Mouse (Mus musculus) embryonic facial prominence, embryonic 12.5 days (tissue): ENCODE results near the gene Kl. TPM values are rescaled to one million over a fixed set of nuclear protein-coding genes. Genes with fewer than 3 reads are reported as not detected.

Source experiments
- ATAC-seq: fragments of 200-750 bp; cut with Nextera tagmentation; 2 replicates; pipeline ENCODE4 v1.8.0; 2017; ENCODE audit not compliant: insufficient number of reproducible peaks, insufficient read depth, low FRiP score, low TSS enrichment
- H3K27ac ChIP-seq: fragments of 300-500 bp; sonication (generic); 2 replicates; pipeline ENCODE4 v1.5.1; 2016; ENCODE audit warnings: mild to moderate bottlenecking
- H3K27me3 ChIP-seq: fragments of 300-500 bp; sonication (generic); 2 replicates; pipeline ENCODE4 v1.6.1; 2016; ENCODE audit warnings: mild to moderate bottlenecking, moderate library complexity
- H3K36me3 ChIP-seq: fragments of 300-500 bp; sonication (generic); 2 replicates; pipeline ENCODE4 v1.6.1; 2016; ENCODE audit warnings: mild to moderate bottlenecking
- H3K4me1 ChIP-seq: fragments of 300-500 bp; sonication (generic); 2 replicates; pipeline ENCODE4 v1.6.1; 2016
- H3K4me2 ChIP-seq: fragments of 300-500 bp; sonication (generic); replicated peaks from 2 replicates; pipeline ENCODE4 v1.6.1; 2016; ENCODE audit warnings: mild to moderate bottlenecking, moderate library complexity
- H3K4me3 ChIP-seq: fragments of 300-500 bp; sonication (generic); 2 replicates; pipeline ENCODE4 v1.5.1; 2016; ENCODE audit warnings: mild to moderate bottlenecking
- H3K9ac ChIP-seq: fragments of 300-500 bp; sonication (generic); 2 replicates; pipeline ENCODE4 v1.6.1; 2016; ENCODE audit warnings: mild to moderate bottlenecking, moderate library complexity
- H3K9me3 ChIP-seq: fragments of 300-500 bp; sonication (generic); 2 replicates; pipeline ENCODE4 v1.6.1; 2016; ENCODE audit warnings: mild to moderate bottlenecking, moderate library complexity
- WGBS: fragments of 180-500 bp; shearing (Covaris S2); methylation state at CpG from one replicate; pipeline ENCODE4 v1.1.7; 2016; 5-methylcytosine and 5-hydroxymethylcytosine counted together
- polyA plus RNA-seq: library from polyadenylated mRNA; unstranded; fragments of >200 nt; fragmentation: Nextera tagmentation; extraction: Ambion mirVana; gene quantifications from 2 replicates; pipeline ENCODE4 v1.2.1, GENCODE M21; 2016

The Kl gene
- polyA plus RNA-seq, 1 experiment from 2014 or later = 0.14 TPM

GRCm38 (mm10) chr5:151018959-151019358, 66.6 kb downstream of the Kl start:
- Histone ChIP-seq H3K9ac (no peak overlapping the region), H3K9me3 (no peaks in the 10 kb centered on the region), H3K4me1 (peaks cover 13% of the 10 kb centered on the region), H3K4me3 (no peak overlapping the region), H3K36me3 (no peaks in the 10 kb centered on the region), H3K27me3 (no peaks in the 10 kb centered on the region), H3K27ac (no peak overlapping the region), H3K4me2 (no peak overlapping the region)
- ATAC-seq = no peak
- WGBS = 45% methylated on average over 5 of the region's 5 CpGs

DNA sequence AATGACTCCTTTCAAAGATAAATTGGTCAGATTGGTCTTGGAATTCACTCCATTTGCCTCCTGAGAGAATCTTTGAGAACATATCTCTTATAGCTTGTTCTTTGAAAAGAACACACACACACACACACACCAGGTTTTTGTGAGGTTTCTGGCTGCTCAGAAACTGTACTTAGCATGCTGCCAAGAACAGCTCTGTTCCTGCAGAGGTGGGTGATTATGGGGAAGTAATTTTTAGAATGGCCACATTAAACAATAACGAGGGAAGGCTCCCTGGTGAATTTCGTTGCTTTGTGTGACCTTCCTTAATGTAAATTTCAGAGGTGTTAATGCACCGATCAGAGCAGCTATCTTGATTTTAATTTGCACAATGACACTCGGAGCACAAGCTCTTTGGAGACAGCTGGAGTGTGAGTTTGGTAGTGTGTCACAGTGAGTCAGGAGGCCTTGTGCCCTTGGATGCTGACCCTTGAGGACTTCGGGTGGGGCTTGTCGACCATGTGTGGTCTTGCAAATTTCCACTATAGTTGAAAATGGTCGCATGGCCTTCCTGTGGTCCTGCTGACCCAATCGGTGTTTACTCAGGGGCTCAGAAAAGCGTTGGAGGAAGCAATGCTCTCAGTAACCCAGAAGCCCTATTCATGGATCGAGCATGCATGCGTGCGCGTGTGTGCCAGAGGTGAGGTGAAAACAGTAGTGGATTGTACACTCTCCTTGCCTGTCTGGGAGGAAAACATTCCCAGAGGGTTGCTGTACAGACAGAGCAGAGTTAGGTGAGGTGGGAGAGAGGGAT, 67.8 kb downstream of the Kl start:
- Histone ChIP-seq H3K27me3 (no peaks in the 10 kb centered on the region), H3K9me3 (no peaks in the 10 kb centered on the region), H3K4me1 (peaks cover 13% of the 10 kb centered on the region), H3K36me3 (no peaks in the 10 kb centered on the region), H3K27ac (no peak overlapping the region), H3K9ac (no peak overlapping the region), H3K4me2 (no peak overlapping the region), H3K4me3 (no peak overlapping the region)
- WGBS = 75% methylated on average over 13 of the region's 13 CpGs
- ATAC-seq = no peak

- ATAC-seq = no peak
- Histone ChIP-seq H3K36me3 (no peaks in the 10 kb centered on the region), H3K4me2 (no peak overlapping the region), H3K9me3 (no peaks in the 10 kb centered on the region), H3K4me1 (peaks cover 13% of the 10 kb centered on the region), H3K4me3 (no peak overlapping the region), H3K27ac (no peak overlapping the region), H3K9ac (no peak overlapping the region), H3K27me3 (no peaks in the 10 kb centered on the region)
- WGBS = 76% methylated on average over 14 of the region's 14 CpGs
These were observed 68.4 kb downstream of the Kl start for GRCm38 (mm10) chr5:151020831-151021230.

DNA sequence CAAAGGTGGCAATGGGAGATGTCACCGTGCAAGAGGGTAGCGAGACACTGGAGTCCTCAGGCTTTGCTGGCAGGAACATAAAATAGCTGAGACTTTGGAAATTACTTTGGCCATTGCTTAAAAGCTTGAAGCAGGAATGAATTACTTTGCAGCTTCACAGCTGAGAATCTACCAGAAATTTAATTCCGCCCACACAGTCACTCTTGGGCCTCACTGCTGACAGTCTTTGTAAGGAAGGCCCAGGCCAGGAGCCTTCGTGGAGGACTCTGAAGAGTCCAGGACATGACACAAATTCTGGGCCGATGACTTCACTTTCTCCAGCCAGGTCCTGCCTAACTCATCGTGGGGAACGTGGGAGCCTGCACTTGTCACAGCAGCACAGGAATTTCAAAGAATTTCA, 69.6 kb downstream of the Kl start:
- H3K27ac ChIP-seq = no peak overlapping the region
- peaks cover 14% of the 10 kb centered on the region for H3K4me1 ChIP-seq
- no peaks in the 10 kb centered on the region for H3K36me3 ChIP-seq
- H3K27me3 ChIP-seq = no peaks in the 10 kb centered on the region
- no peak overlapping the region for H3K9ac ChIP-seq
- ATAC-seq = no peak
- WGBS = 83% methylated on average over 7 of the region's 7 CpGs
- H3K4me2 ChIP-seq = no peak overlapping the region
- no peak overlapping the region for H3K4me3 ChIP-seq
- no peaks in the 10 kb centered on the region for H3K9me3 ChIP-seq

- Histone ChIP-seq H3K36me3 (no peaks in the 10 kb centered on the region), H3K4me2 (peak overlapping the region; percentile 35), H3K4me1 (peaks cover 17% of the 10 kb centered on the region), H3K27me3 (no peaks in the 10 kb centered on the region), H3K9me3 (no peaks in the 10 kb centered on the region), H3K4me3 (no peak overlapping the region), H3K27ac (0 out of 2 replicates have a peak overlapping the region, but pooled peaks have one; percentile 17), H3K9ac (no peak overlapping the region)
- no peak for ATAC-seq
- 13% methylated on average over 1 of the region's 1 CpGs for WGBS
These were observed 70.5 kb downstream of the Kl start for GRCm38 (mm10) chr5:151022939-151023338.

DNA sequence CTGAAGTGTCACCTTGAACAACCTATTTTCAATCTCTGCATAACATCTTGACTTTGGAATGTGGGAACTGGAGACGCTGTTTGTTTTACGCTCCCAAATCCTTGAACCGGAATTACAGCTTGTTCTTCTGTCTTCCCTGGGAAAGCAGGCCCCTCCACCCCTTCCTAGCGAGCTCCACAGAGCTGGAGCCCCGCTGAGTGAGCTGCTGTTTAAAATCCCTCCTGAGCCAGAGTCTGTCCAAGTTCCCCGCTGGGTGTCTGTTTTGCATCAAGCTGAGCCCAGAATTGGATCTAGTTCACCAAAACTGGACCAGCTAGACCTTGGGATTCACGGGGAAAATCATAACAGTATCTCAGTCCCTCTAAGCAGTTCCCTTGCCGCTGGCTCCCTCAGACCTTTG, 71.1 kb downstream of the Kl start:
- no peaks in the 10 kb centered on the region for H3K9me3 ChIP-seq
- peaks cover 17% of the 10 kb centered on the region for H3K4me1 ChIP-seq
- H3K27ac ChIP-seq = peak overlapping the region; percentile 30; the same call in 1 of the 2 replicates
- no peak overlapping the region for H3K4me3 ChIP-seq
- no peaks in the 10 kb centered on the region for H3K36me3 ChIP-seq
- no peak overlapping the region for H3K9ac ChIP-seq
- no peak for ATAC-seq
- WGBS = 6% methylated on average over 8 of the region's 8 CpGs
- H3K4me2 ChIP-seq = peak overlapping the region; percentile 35
- no peaks in the 10 kb centered on the region for H3K27me3 ChIP-seq

DNA sequence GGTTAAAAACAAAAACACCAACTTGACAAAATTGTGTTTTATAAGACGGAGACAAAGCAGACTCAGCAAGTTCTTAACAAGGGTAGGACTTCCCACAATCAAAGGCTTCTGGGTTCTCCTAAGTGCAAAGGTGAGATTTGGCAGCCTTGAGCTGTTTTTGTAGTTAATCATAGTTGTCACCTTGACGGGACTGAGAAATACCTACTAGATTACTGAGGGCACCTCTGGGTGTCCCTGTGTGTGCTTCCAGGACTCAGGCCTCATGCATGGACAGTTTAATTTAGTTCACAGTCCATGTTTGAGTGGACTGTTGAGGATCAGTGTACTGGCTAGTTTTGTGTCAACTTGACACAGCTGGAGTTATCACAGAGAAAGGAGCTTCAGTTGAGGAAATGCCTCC, 72.1 kb downstream of the Kl start:
- Histone ChIP-seq H3K4me1 (peaks cover 17% of the 10 kb centered on the region), H3K9ac (no peak overlapping the region), H3K27me3 (no peaks in the 10 kb centered on the region), H3K27ac (no peak overlapping the region), H3K9me3 (no peaks in the 10 kb centered on the region), H3K4me3 (no peak overlapping the region), H3K4me2 (no peak overlapping the region), H3K36me3 (no peaks in the 10 kb centered on the region)
- no peak for ATAC-seq
- WGBS = 74% methylated on average over 2 of the region's 2 CpGs

DNA sequence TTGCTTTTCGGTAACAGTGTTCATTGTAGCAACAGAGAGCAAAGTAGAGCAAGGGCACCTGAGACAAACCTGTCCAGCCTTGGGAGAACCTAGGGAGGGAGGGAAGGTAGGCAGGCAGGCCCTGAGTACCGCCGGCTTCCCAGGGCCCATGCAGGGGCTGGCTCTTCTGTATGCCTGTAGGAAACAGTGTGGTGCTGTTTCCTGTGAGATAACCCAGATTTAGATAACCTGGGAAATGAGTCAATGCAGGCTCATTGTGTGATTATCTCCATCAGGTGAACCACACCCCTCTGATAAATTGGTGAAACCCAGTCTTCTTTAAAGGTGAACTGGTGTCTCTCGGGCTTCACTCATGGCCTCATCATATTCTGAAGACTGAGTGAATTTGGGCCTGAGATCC, 73.7 kb downstream of the Kl start:
- H3K27ac ChIP-seq = no peak overlapping the region
- H3K4me2 ChIP-seq = no peak overlapping the region
- ATAC-seq = no peak
- peaks cover 17% of the 10 kb centered on the region for H3K4me1 ChIP-seq
- H3K36me3 ChIP-seq = no peaks in the 10 kb centered on the region
- H3K4me3 ChIP-seq = no peak overlapping the region
- no peak overlapping the region for H3K9ac ChIP-seq
- no peaks in the 10 kb centered on the region for H3K9me3 ChIP-seq
- no peaks in the 10 kb centered on the region for H3K27me3 ChIP-seq
- 94% methylated on average over 4 of the region's 4 CpGs for WGBS

DNA sequence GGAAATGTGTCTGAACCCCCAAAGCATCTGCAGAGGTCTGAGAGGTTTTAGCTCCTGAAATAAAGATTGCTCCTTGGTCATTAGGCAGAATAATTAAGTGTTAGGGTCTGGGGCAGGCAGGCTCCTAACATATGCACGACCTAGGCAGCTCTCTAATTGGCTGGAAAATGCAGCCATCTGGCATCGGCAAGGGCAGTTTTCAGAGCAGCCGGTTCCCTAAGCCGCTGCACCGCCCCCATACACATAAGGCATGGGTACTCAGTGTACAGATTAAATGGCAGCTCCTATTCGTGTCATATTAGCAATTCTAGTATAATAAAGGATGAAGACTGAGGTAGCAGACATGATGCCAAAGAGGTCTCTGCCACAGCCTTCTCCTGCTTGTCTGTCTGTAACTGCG, 74.8 kb downstream of the Kl start:
- Histone ChIP-seq H3K9me3 (no peaks in the 10 kb centered on the region), H3K36me3 (no peaks in the 10 kb centered on the region), H3K4me1 (peaks cover 17% of the 10 kb centered on the region), H3K27me3 (no peaks in the 10 kb centered on the region), H3K4me3 (no peak overlapping the region), H3K9ac (no peak overlapping the region), H3K4me2 (no peak overlapping the region), H3K27ac (no peak overlapping the region)
- 36% methylated on average over 7 of the region's 7 CpGs for WGBS
- no peak for ATAC-seq

DNA sequence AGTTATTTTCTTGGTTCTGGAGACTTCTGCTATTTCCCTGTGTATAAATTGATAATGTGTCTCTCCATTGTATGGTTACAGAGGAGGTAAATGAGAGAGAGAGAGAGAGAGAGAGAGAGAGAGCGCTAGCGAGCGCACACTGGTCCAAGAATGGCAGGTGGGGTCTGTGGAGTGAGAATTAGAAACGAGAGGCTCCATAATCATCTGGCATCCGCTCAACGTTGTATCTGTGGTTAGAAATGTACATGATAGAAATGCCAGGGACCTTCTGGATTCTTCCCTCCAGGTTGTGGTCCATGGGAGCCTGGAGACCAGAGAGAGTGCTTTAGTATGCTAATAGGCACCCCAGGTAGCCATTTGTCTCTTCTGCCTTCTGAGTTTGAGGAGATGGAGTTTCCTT, 76.5 kb downstream of the Kl start:
- H3K27ac ChIP-seq = no peak overlapping the region
- no peak overlapping the region for H3K9ac ChIP-seq
- 0 out of 2 replicates have a peak, but pooled peaks cover 5% of the 10 kb centered on the region for H3K4me1 ChIP-seq
- no peaks in the 10 kb centered on the region for H3K9me3 ChIP-seq
- H3K27me3 ChIP-seq = no peaks in the 10 kb centered on the region
- no peak overlapping the region for H3K4me3 ChIP-seq
- H3K4me2 ChIP-seq = no peak overlapping the region
- no peaks in the 10 kb centered on the region for H3K36me3 ChIP-seq
- 73% methylated on average over 6 of the region's 6 CpGs for WGBS
- no peak for ATAC-seq

GRCm38 (mm10) chr5:151034715-151035512, 82.5 kb downstream of the Kl start:
- Histone ChIP-seq H3K36me3 (no peaks in the 10 kb centered on the region), H3K4me3 (no peak overlapping the region), H3K27me3 (no peaks in the 10 kb centered on the region), H3K9ac (no peak overlapping the region), H3K4me2 (no peak overlapping the region), H3K9me3 (no peaks in the 10 kb centered on the region), H3K4me1 (no peaks in the 10 kb centered on the region), H3K27ac (no peak overlapping the region)
- no peak for ATAC-seq
- WGBS = 68% methylated on average over 9 of the region's 9 CpGs

GRCm38 (mm10) chr5:151037871-151038270, 85.5 kb downstream of the Kl start:
- H3K27ac ChIP-seq = no peak overlapping the region
- no peaks in the 10 kb centered on the region for H3K9me3 ChIP-seq
- no peak overlapping the region for H3K9ac ChIP-seq
- 0 out of 2 replicates have a peak, but pooled peaks cover 5% of the 10 kb centered on the region for H3K36me3 ChIP-seq
- no peak for ATAC-seq
- no peaks in the 10 kb centered on the region for H3K27me3 ChIP-seq
- no peak overlapping the region for H3K4me2 ChIP-seq
- 89% methylated on average over 7 of the region's 7 CpGs for WGBS
- no peak overlapping the region for H3K4me3 ChIP-seq
- H3K4me1 ChIP-seq = no peaks in the 10 kb centered on the region
